Mouse (Mus musculus): ENCODE results near the gene Olfr113. TPM values are rescaled to one million over a fixed set of nuclear protein-coding genes. Genes with fewer than 3 reads are reported as not detected.
"Not testable (repeated sequence)": the region's sequence is repeated elsewhere in the genome, so short reads cannot be mapped to it uniquely, and the experiment has no call there.

Olfr113 gene
- polyA plus RNA-seq, 1 experiment from 2014 or later = not detected

- no peak for DNase-seq (ENCODE audit: low spot score)
- H3K27me3 ChIP-seq (replicated peaks; ENCODE audit: control insufficient read depth, insufficient read depth, low read length) = no peaks in the 10 kb centered on the region
- no peak overlapping the region for H3K27ac ChIP-seq (replicated peaks; ENCODE audit: low read depth, low read length)
- H3K4me2 ChIP-seq (ENCODE audit: low read depth, low read length) = no peak overlapping the region
- H3K4me1 ChIP-seq (ENCODE audit: control insufficient read depth, insufficient read depth, low read length) = no peaks in the 10 kb centered on the region
- no peak overlapping the region for H3K4me3 ChIP-seq (ENCODE audit: low read depth, low read length)
- H3K9ac ChIP-seq (ENCODE audit: low read depth, low read length) = no peak overlapping the region
- no peaks in the 10 kb centered on the region for H3K36me3 ChIP-seq (ENCODE audit: control insufficient read depth, insufficient read depth, low read length)
- ATAC-seq (ENCODE audit: low read depth) = no peak
- no peaks in the 10 kb centered on the region for H3K9me3 ChIP-seq (ENCODE audit: control insufficient read depth, low read length)
These were observed 42.3 kb downstream of the Olfr113 start for GRCm38 (mm10) chr17:37535173-37535572.

- not testable (repeated sequence) for H3K9me3 ChIP-seq (ENCODE audit: control insufficient read depth, low read length); H3K4me1 ChIP-seq (ENCODE audit: control insufficient read depth, insufficient read depth, low read length); DNase-seq (ENCODE audit: low spot score); H3K36me3 ChIP-seq (ENCODE audit: control insufficient read depth, insufficient read depth, low read length); H3K9ac ChIP-seq (ENCODE audit: low read depth, low read length); H3K27me3 ChIP-seq (replicated peaks; ENCODE audit: control insufficient read depth, insufficient read depth, low read length); H3K27ac ChIP-seq (replicated peaks; ENCODE audit: low read depth, low read length); ATAC-seq (ENCODE audit: low read depth); H3K4me3 ChIP-seq (ENCODE audit: low read depth, low read length); H3K4me2 ChIP-seq (ENCODE audit: low read depth, low read length)
- 61% methylated on average over 1 of the region's 1 CpGs for WGBS
These were observed 52.0 kb downstream of the Olfr113 start for GRCm38 (mm10) chr17:37525427-37525826.

- not testable (repeated sequence) for H3K9me3 ChIP-seq (ENCODE audit: control insufficient read depth, low read length); DNase-seq (ENCODE audit: low spot score); ATAC-seq (ENCODE audit: low read depth); H3K4me2 ChIP-seq (ENCODE audit: low read depth, low read length); H3K4me1 ChIP-seq (ENCODE audit: control insufficient read depth, insufficient read depth, low read length); H3K9ac ChIP-seq (ENCODE audit: low read depth, low read length); H3K36me3 ChIP-seq (ENCODE audit: control insufficient read depth, insufficient read depth, low read length); H3K4me3 ChIP-seq (ENCODE audit: low read depth, low read length); H3K27ac ChIP-seq (replicated peaks; ENCODE audit: low read depth, low read length); H3K27me3 ChIP-seq (replicated peaks; ENCODE audit: control insufficient read depth, insufficient read depth, low read length)
These were observed 52.9 kb downstream of the Olfr113 start for GRCm38 (mm10) chr17:37524612-37525011.

Other genes with a start within 250 kb of the Olfr113 start
- 0.18 TPM in 1 of 2 replicates, not detected in the other for gene Olfr103, start 238.0 kb downstream of the Olfr113 start, polyA plus RNA-seq (2014; fragmentation: Nextera tagmentation; extraction: Ambion mirVana)
- 0.08 TPM in 1 of 2 replicates, not detected in the other for gene Olfr104-ps, start 218.1 kb downstream of the Olfr113 start, polyA plus RNA-seq (2014; fragmentation: Nextera tagmentation; extraction: Ambion mirVana)
- gene Olfr105-ps, start 198.6 kb downstream of the Olfr113 start, polyA plus RNA-seq (2014; fragmentation: Nextera tagmentation; extraction: Ambion mirVana) = not detected in 2 replicates
- not detected in 2 replicates for gene Olfr106-ps, start 187.3 kb downstream of the Olfr113 start, polyA plus RNA-seq (2014; fragmentation: Nextera tagmentation; extraction: Ambion mirVana)
- gene Olfr107, start 178.4 kb downstream of the Olfr113 start, polyA plus RNA-seq (2014; fragmentation: Nextera tagmentation; extraction: Ambion mirVana) = not detected in 2 replicates
- not detected in 2 replicates for gene Olfr108, start 132.2 kb downstream of the Olfr113 start, polyA plus RNA-seq (2014; fragmentation: Nextera tagmentation; extraction: Ambion mirVana)
- gene Olfr109, start 118.7 kb downstream of the Olfr113 start, polyA plus RNA-seq (2014; fragmentation: Nextera tagmentation; extraction: Ambion mirVana) = not detected in 2 replicates
- gene H2-M2, start 94.1 kb downstream of the Olfr113 start, polyA plus RNA-seq (2014; fragmentation: Nextera tagmentation; extraction: Ambion mirVana) = not detected in 2 replicates
- 0.12 TPM in 1 of 2 replicates, not detected in the other for gene Olfr110, start 85.2 kb downstream of the Olfr113 start, polyA plus RNA-seq (2014; fragmentation: Nextera tagmentation; extraction: Ambion mirVana)
- gene Olfr111, start 69.6 kb downstream of the Olfr113 start, polyA plus RNA-seq (2014; fragmentation: Nextera tagmentation; extraction: Ambion mirVana) = not detected in 2 replicates
- not detected in 2 replicates for gene Olfr112, start 8.2 kb downstream of the Olfr113 start, polyA plus RNA-seq (2014; fragmentation: Nextera tagmentation; extraction: Ambion mirVana)
- not detected in 2 replicates for gene Olfr114, start 15.1 kb upstream of the Olfr113 start, polyA plus RNA-seq (2014; fragmentation: Nextera tagmentation; extraction: Ambion mirVana)
- not detected in 2 replicates for gene Olfr115, start 49.4 kb upstream of the Olfr113 start, polyA plus RNA-seq (2014; fragmentation: Nextera tagmentation; extraction: Ambion mirVana)
- not detected in 2 replicates for gene Olfr116, start 49.5 kb upstream of the Olfr113 start, polyA plus RNA-seq (2014; fragmentation: Nextera tagmentation; extraction: Ambion mirVana)
- not detected in 2 replicates for gene Olfr117, start 86.1 kb upstream of the Olfr113 start, polyA plus RNA-seq (2014; fragmentation: Nextera tagmentation; extraction: Ambion mirVana)
- gene Olfr118, start 89.3 kb upstream of the Olfr113 start, polyA plus RNA-seq (2014; fragmentation: Nextera tagmentation; extraction: Ambion mirVana) = not detected in 2 replicates
- gene Olfr119, start 118.9 kb upstream of the Olfr113 start, polyA plus RNA-seq (2014; fragmentation: Nextera tagmentation; extraction: Ambion mirVana) = not detected in 2 replicates
- gene Olfr120, start 144.1 kb upstream of the Olfr113 start, polyA plus RNA-seq (2014; fragmentation: Nextera tagmentation; extraction: Ambion mirVana) = 0.17 TPM in 1 of 2 replicates, not detected in the other
- 0.18 TPM in 1 of 2 replicates, not detected in the other for gene Olfr121, start 171.2 kb upstream of the Olfr113 start, polyA plus RNA-seq (2014; fragmentation: Nextera tagmentation; extraction: Ambion mirVana)
- gene Olfr122, start 190.9 kb upstream of the Olfr113 start, polyA plus RNA-seq (2014; fragmentation: Nextera tagmentation; extraction: Ambion mirVana) = not detected in 2 replicates
- not detected in 2 replicates for gene Olfr123, start 215.9 kb upstream of the Olfr113 start, polyA plus RNA-seq (2014; fragmentation: Nextera tagmentation; extraction: Ambion mirVana)
- 0.15 and 0.30 TPM in 2 replicates for gene Olfr124, start 222.2 kb upstream of the Olfr113 start, polyA plus RNA-seq (2014; fragmentation: Nextera tagmentation; extraction: Ambion mirVana)

All from embryonic facial prominence, embryonic 14.5 days (tissue).